Mouse (Mus musculus) heart, embryonic 16.5 days (tissue): ENCODE data around the gene Asb7. TPM values are rescaled to one million over a fixed set of nuclear protein-coding genes. Genes with fewer than 3 reads are reported as not detected.
A peak's percentile ranks its signal among the peaks of the same experiment; 100 is the strongest.

Experiments
- ATAC-seq: fragments of 200-750 bp; cut with Nextera tagmentation; replicated peaks from 2 replicates; pipeline ENCODE4 v1.8.0; 2017; ENCODE audit warnings: moderate number of reproducible peaks; ENCODE audit not compliant: insufficient read depth, low FRiP score; ENCODE audit errors: extremely low read depth
- H3K27ac ChIP-seq: fragments of 300-500 bp; sonication (generic); 2 replicates; pipeline ENCODE4 v1.5.1; 2014; ENCODE audit warnings: mild to moderate bottlenecking, low read length, control low read depth, moderate library complexity
- H3K27me3 ChIP-seq: fragments of 300-500 bp; sonication (generic); 2 replicates; pipeline ENCODE4 v1.6.1; 2014; ENCODE audit warnings: low read length, mixed read lengths; ENCODE audit not compliant: control insufficient read depth, insufficient read depth
- H3K36me3 ChIP-seq: fragments of 300-500 bp; sonication (generic); 2 replicates; pipeline ENCODE4 v1.6.1; 2014; ENCODE audit not compliant: control insufficient read depth, insufficient read depth
- H3K4me1 ChIP-seq: fragments of 300-500 bp; sonication (generic); 2 replicates; pipeline ENCODE4 v1.6.1; 2014; ENCODE audit warnings: low read length, mixed read lengths; ENCODE audit not compliant: control insufficient read depth, insufficient read depth
- H3K4me2 ChIP-seq: fragments of 300-500 bp; sonication (generic); 2 replicates; pipeline ENCODE4 v1.6.1; 2014; ENCODE audit warnings: low read depth, mild to moderate bottlenecking, control low read depth, low read length
- H3K4me3 ChIP-seq: fragments of 300-500 bp; sonication (generic); 2 replicates; pipeline ENCODE4 v1.5.1; 2014; ENCODE audit warnings: mild to moderate bottlenecking, control low read depth, low read length
- H3K9ac ChIP-seq: fragments of 300-500 bp; sonication (generic); 2 replicates; pipeline ENCODE4 v1.6.1; 2014; ENCODE audit warnings: low read length, control low read depth
- H3K9me3 ChIP-seq: fragments of 300-500 bp; sonication (generic); replicated peaks from 2 replicates; pipeline ENCODE4 v1.6.1; 2016; ENCODE audit warnings: low read length; ENCODE audit not compliant: control insufficient read depth
- WGBS: fragments of 180-500 bp; shearing (Covaris S2); extraction: QIAGEN DNeasy Blood & Tissue Kit; methylation state at CpG from one replicate; pipeline ENCODE4 v1.1.7; 2014; 5-methylcytosine and 5-hydroxymethylcytosine counted together
- polyA plus RNA-seq: library from polyadenylated mRNA; unstranded; fragments of >200 nt; fragmentation: Nextera tagmentation; extraction: Ambion mirVana; gene quantifications from 2 replicates; pipeline ENCODE4 v1.2.1, GENCODE M21; 2015

Gene Asb7
- polyA plus RNA-seq, 1 experiment from 2014 or later: 9.0 TPM

DNA sequence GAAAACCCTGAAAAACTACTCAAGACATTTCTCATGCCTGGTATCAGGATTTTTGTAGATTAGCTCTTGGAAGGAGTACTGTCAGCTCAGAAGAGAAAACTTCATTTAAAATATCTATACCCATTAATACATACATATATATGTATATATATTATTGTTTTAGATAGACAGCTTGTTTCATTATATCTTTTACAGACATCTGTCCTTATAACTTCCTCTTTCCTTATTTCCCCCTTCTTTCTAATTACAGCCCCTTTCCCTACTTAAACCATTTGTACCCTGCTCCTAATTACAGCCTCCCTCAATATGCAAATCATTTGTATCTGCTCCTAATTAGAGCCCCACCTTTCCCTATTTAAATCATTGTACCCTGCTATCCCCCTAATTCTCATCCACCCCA, 22.3 kb downstream of the Asb7 start:
- Histone ChIP-seq H3K27me3 (no peaks in the 10 kb centered on the region), H3K9ac (no peak overlapping the region), H3K4me1 (no peaks in the 10 kb centered on the region), H3K4me3 (no peak overlapping the region), H3K27ac (no peak overlapping the region), H3K9me3 (peaks cover 7% of the 10 kb centered on the region; the same call in 1 of the 2 replicates), H3K4me2 (no peak overlapping the region), H3K36me3 (peaks cover 21% of the 10 kb centered on the region)
- ATAC-seq: no peak

DNA sequence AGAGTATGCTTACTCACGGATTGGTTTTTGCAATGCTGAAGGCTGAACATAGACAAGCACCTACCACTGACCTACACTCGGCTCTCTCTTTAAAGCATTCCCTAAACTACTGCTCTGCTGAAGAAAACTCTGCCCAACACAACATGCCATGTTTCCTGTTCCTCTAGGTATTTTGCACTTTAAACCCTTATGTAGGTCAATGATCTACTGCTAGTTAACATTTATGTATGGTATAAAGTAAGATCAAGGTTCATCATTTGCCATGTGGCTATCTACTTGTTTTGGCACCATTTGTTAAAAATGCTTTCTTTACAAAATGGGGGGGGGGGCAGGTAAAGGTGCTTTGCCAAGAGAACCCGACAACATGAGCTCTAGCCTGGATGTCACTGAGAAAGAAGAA, 25.8 kb downstream of the Asb7 start:
- H3K4me2 ChIP-seq: no peak overlapping the region
- no peaks in the 10 kb centered on the region for H3K4me1 ChIP-seq
- no peak overlapping the region for H3K4me3 ChIP-seq
- H3K27ac ChIP-seq: no peak overlapping the region
- H3K9ac ChIP-seq: no peak overlapping the region
- H3K27me3 ChIP-seq: no peaks in the 10 kb centered on the region
- 81% methylated on average over 3 of the region's 3 CpGs for WGBS
- no peak for ATAC-seq
- peaks cover 15% of the 10 kb centered on the region for H3K36me3 ChIP-seq
- H3K9me3 ChIP-seq: peaks cover 5% of the 10 kb centered on the region; the same call in 1 of the 2 replicates

DNA sequence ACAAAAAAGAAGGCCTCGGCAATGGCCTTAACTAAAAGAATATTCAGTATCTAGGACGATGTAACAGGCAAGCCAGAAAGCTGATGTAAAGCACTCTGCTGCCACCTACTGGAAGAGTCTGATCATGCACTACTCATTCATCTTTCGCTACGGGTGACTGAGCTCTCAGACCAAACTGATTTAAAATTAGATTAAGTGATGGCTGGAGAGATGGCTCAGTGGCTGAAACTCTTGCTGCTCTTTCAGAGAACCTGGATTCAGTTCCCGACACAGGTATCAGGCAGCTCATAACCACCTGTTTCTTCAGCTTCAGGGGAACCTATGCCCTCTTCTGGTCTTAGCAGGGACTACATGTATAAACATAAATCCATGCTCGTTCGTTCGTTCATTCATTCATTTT, 27.8 kb downstream of the Asb7 start:
- peak overlapping the region; percentile 48 for H3K4me3 ChIP-seq
- no peak overlapping the region for H3K9ac ChIP-seq
- H3K9me3 ChIP-seq: no peaks in the 10 kb centered on the region
- no peaks in the 10 kb centered on the region for H3K27me3 ChIP-seq
- no peak; the same call in 1 of the 2 replicates for ATAC-seq
- H3K4me2 ChIP-seq: peak overlapping the region; percentile 53
- peaks cover 19% of the 10 kb centered on the region for H3K36me3 ChIP-seq
- no peak overlapping the region for H3K27ac ChIP-seq
- H3K4me1 ChIP-seq: no peaks in the 10 kb centered on the region
- WGBS: 13% methylated on average over 8 of the region's 8 CpGs

DNA sequence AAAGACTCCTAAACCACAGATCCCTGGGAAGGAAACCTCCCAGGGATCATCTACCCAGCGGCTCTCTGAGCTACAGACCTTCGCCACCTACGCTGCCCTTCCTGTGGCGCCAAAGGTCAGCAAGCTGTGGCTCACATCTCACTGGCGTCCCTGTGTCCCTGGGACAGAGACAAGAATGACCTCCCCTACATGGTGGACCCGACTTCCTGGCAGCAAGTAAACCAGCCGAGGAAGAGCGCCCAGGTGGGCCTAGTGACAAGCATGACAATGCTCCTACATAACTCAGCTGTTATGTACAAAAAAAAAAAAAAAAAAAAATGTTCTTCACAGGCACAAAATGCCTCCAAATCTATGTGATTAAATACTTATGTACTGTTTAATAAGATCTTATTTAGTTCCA, 28.4 kb downstream of the Asb7 start:
- ATAC-seq: no peak
- no peak overlapping the region for H3K27ac ChIP-seq
- 75% methylated on average over 8 of the region's 8 CpGs for WGBS

DNA sequence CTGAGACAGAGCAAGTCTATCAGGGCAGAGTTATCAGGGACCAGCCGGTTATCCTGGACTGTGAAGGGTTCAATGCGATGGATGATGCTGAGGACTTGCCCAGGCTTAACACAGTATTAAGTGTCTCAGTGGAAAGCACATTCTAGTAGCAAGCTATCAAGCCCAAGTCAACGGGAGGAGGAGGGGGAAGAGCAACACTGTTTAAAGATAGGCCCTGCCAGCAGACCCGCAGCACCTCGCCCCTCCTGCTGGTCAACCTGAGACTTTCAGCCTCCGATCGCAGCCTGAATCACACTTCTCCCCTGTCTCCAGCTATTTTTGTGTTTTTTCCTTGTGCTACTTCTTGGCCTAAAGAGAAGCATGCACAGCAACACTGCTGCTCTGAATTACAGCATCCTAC, 29.1 kb downstream of the Asb7 start:
- WGBS: 51% methylated on average over 7 of the region's 7 CpGs
- H3K36me3 ChIP-seq: peaks cover 23% of the 10 kb centered on the region
- no peak for ATAC-seq
- H3K9ac ChIP-seq: no peak overlapping the region
- H3K4me2 ChIP-seq: no peak overlapping the region
- no peaks in the 10 kb centered on the region for H3K9me3 ChIP-seq
- H3K27me3 ChIP-seq: no peaks in the 10 kb centered on the region
- H3K27ac ChIP-seq: no peak overlapping the region
- H3K4me1 ChIP-seq: no peaks in the 10 kb centered on the region
- H3K4me3 ChIP-seq: no peak overlapping the region

More for the DNA sequence above, 28.4 kb downstream of the Asb7 start:
- Histone ChIP-seq H3K4me3 (no peak overlapping the region), H3K9me3 (no peaks in the 10 kb centered on the region), H3K36me3 (peaks cover 19% of the 10 kb centered on the region), H3K4me2 (no peak overlapping the region), H3K9ac (no peak overlapping the region), H3K27me3 (no peaks in the 10 kb centered on the region), H3K4me1 (no peaks in the 10 kb centered on the region)

DNA sequence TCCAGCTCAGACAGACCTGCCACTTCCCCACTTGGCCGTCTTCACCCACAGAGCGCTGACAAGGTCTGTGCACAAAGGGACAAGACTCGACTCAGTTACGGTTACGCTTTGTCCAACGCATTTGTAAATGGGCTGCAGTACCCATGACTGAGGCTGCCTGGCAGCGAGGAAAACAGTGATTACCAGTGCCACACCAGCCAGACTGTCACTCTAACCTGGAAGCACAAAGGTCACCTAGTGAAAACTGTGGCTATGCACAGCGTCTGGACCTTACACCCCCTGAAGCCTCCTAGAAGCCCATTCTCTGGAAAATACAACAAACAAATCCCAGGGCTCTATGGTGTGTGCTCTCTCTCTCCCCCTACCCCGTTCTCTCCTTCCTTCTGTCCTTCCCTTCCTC, 33.9 kb downstream of the Asb7 start:
- Histone ChIP-seq H3K27me3 (no peaks in the 10 kb centered on the region), H3K9ac (no peak overlapping the region), H3K27ac (no peak overlapping the region), H3K9me3 (no peaks in the 10 kb centered on the region), H3K4me2 (no peak overlapping the region), H3K4me3 (no peak overlapping the region), H3K4me1 (no peaks in the 10 kb centered on the region), H3K36me3 (peaks cover 33% of the 10 kb centered on the region)
- 83% methylated on average over 9 of the region's 9 CpGs for WGBS
- ATAC-seq: no peak

DNA sequence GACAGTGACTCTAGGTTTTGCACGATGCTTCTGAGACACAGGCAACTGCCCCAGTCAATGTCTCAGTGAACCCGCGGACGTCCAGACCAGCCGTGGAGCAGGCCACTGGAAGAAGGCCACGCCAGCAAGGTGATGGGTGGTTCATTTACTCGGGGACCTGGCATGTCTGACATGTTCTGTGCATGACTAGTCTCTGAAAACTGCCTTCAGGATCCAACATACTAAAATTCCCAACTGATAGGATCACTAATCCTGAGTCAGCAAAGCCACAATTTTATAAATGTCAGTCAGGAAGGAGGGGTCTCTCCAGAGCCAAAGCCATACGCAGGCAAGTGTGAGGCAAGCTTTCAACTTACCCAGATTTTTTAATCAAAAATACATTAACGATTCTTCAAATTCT, 35.8 kb downstream of the Asb7 start:
- no peak overlapping the region for H3K9ac ChIP-seq
- H3K4me3 ChIP-seq: no peak overlapping the region
- H3K36me3 ChIP-seq: peaks cover 20% of the 10 kb centered on the region
- H3K27ac ChIP-seq: no peak overlapping the region
- no peaks in the 10 kb centered on the region for H3K4me1 ChIP-seq
- WGBS: 85% methylated on average over 9 of the region's 9 CpGs
- ATAC-seq: no peak
- H3K4me2 ChIP-seq: no peak overlapping the region
- no peaks in the 10 kb centered on the region for H3K9me3 ChIP-seq
- H3K27me3 ChIP-seq: no peaks in the 10 kb centered on the region

DNA sequence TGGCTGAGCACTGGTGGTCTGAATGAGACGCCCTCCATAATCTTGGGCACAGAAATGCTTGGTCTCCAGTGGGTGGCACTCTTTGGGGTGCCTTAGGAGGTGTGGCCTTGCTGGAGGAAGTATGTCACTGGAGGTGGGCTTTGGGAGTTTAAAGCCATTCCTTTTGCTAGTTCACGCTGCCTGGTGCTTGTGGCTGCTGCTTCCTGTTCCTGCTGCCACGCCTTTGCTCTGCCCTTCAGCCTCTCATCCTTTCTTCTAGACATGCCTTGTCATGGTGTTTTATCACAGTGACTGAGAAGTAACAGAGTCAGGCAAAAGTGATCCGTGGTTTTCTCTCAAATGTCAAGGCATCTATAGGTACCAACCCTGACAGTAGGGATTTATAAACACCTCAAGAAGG, 37.2 kb downstream of the Asb7 start:
- peaks cover 19% of the 10 kb centered on the region for H3K36me3 ChIP-seq
- ATAC-seq: no peak
- no peaks in the 10 kb centered on the region for H3K4me1 ChIP-seq
- H3K9me3 ChIP-seq: no peaks in the 10 kb centered on the region
- H3K9ac ChIP-seq: no peak overlapping the region
- no peak overlapping the region for H3K4me2 ChIP-seq
- 72% methylated on average over 4 of the region's 4 CpGs for WGBS
- no peak overlapping the region for H3K4me3 ChIP-seq
- H3K27ac ChIP-seq: no peak overlapping the region
- no peaks in the 10 kb centered on the region for H3K27me3 ChIP-seq

DNA sequence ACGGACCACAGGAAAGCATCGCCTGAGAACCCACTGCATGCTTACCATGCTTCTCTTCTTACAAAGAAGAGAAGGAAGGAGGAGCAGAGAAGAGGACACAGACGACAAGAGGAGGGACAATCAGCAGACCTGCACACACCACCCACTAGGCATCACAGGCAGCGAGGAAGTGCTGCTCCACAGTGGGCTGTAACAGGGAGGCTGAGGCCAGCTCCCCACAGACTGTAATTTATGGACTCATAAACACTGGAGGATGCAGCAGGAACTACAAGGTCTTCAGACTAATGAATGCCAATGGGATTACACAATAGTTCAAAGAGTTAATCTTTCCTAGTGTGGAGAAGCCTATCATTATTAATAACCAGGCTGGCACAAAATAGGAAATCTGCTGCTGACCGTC, 38.5 kb downstream of the Asb7 start:
- 77% methylated on average over 5 of the region's 5 CpGs for WGBS
- Histone ChIP-seq H3K9me3 (no peaks in the 10 kb centered on the region), H3K36me3 (peaks cover 19% of the 10 kb centered on the region), H3K4me3 (no peak overlapping the region), H3K4me2 (no peak overlapping the region), H3K27me3 (no peaks in the 10 kb centered on the region), H3K9ac (no peak overlapping the region), H3K27ac (no peak overlapping the region), H3K4me1 (no peaks in the 10 kb centered on the region)
- no peak for ATAC-seq

DNA sequence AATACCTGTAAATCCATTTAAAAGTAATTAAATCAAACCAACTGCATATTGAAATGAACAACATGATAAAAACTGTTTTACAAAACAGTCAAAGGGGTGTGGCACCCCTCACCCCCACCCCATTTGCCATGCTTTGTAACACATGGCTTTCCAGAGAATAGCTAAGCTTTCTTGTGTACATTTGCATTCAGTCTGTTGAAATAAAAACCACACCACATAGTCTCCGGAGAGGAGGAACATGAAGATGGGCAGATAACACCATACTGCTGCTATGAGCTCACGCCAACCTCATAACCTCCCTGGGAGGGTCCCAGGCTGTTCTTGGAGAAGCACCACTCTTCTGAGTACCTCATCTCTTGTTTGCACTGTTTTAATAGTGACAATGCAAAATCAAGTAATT, 40.2 kb downstream of the Asb7 start:
- WGBS: 76% methylated on average over 2 of the region's 2 CpGs

More for the DNA sequence above, 40.2 kb downstream of the Asb7 start:
- Histone ChIP-seq H3K27ac (no peak overlapping the region), H3K9ac (no peak overlapping the region), H3K4me1 (no peaks in the 10 kb centered on the region), H3K36me3 (peaks cover 11% of the 10 kb centered on the region), H3K4me3 (no peak overlapping the region), H3K27me3 (no peaks in the 10 kb centered on the region), H3K9me3 (no peaks in the 10 kb centered on the region), H3K4me2 (no peak overlapping the region)
- ATAC-seq: no peak
